Mouse (Mus musculus): ENCODE results near the gene Erlin1. TPM values are rescaled to one million over a fixed set of nuclear protein-coding genes. Genes with fewer than 3 reads are reported as not detected.

Gene Erlin1
- polyA plus RNA-seq, 1 experiment from 2014 or later, result 51.4 TPM

GRCm38 (mm10) chr19:44055173-44055826, 14.3 kb downstream of the Erlin1 start:
- Histone ChIP-seq H3K27ac (no peak overlapping the region), H3K9ac (no peak overlapping the region), H3K4me1 (no peaks in the 10 kb centered on the region), H3K27me3 (no peaks in the 10 kb centered on the region), H3K36me3 (peaks cover 59% of the 10 kb centered on the region), H3K4me3 (replicated peaks) (no peak overlapping the region), H3K4me2 (no peak overlapping the region), H3K9me3 (replicated peaks) (no peaks in the 10 kb centered on the region)
- 73% methylated on average over 4 of the region's 4 CpGs for WGBS
- no peak for ATAC-seq (replicated peaks; ENCODE audit: low FRiP score)

GRCm38 (mm10) chr19:44050388-44050787, 19.2 kb downstream of the Erlin1 start:
- Histone ChIP-seq H3K4me1 (no peaks in the 10 kb centered on the region), H3K4me3 (replicated peaks) (no peak overlapping the region), H3K36me3 (peaks cover 47% of the 10 kb centered on the region), H3K9ac (no peak overlapping the region), H3K4me2 (no peak overlapping the region), H3K9me3 (replicated peaks) (no peaks in the 10 kb centered on the region), H3K27ac (no peak overlapping the region), H3K27me3 (no peaks in the 10 kb centered on the region)
- 79% methylated on average over 4 of the region's 4 CpGs for WGBS
- no peak for ATAC-seq (replicated peaks; ENCODE audit: low FRiP score)

GRCm38 (mm10) chr19:44049282-44049681, 20.3 kb downstream of the Erlin1 start:
- no peak overlapping the region for H3K4me2 ChIP-seq
- H3K36me3 ChIP-seq, result peaks cover 53% of the 10 kb centered on the region
- H3K27ac ChIP-seq, result no peak overlapping the region; the same call in 1 of the 2 replicates
- ATAC-seq (replicated peaks; ENCODE audit: low FRiP score), result no peak
- 57% methylated on average over 3 of the region's 3 CpGs for WGBS
- no peak overlapping the region for H3K4me3 ChIP-seq (replicated peaks)
- H3K27me3 ChIP-seq, result no peaks in the 10 kb centered on the region
- H3K4me1 ChIP-seq, result no peaks in the 10 kb centered on the region
- no peaks in the 10 kb centered on the region for H3K9me3 ChIP-seq (replicated peaks)
- H3K9ac ChIP-seq, result no peak overlapping the region

GRCm38 (mm10) chr19:44045847-44046246, 23.7 kb downstream of the Erlin1 start:
- Histone ChIP-seq H3K4me2 (no peak overlapping the region), H3K4me1 (no peaks in the 10 kb centered on the region), H3K27ac (no peak overlapping the region), H3K9ac (no peak overlapping the region), H3K4me3 (replicated peaks) (no peak overlapping the region), H3K27me3 (no peaks in the 10 kb centered on the region), H3K9me3 (replicated peaks) (no peaks in the 10 kb centered on the region), H3K36me3 (peaks cover 35% of the 10 kb centered on the region)
- 77% methylated on average over 3 of the region's 3 CpGs for WGBS
- ATAC-seq (replicated peaks; ENCODE audit: low FRiP score), result no peak

GRCm38 (mm10) chr19:44042121-44042520, 27.5 kb downstream of the Erlin1 start:
- no peak overlapping the region for H3K9ac ChIP-seq
- peaks cover 63% of the 10 kb centered on the region for H3K36me3 ChIP-seq
- H3K4me1 ChIP-seq, result no peaks in the 10 kb centered on the region
- no peak overlapping the region for H3K4me3 ChIP-seq (replicated peaks)
- H3K27me3 ChIP-seq, result no peaks in the 10 kb centered on the region
- no peaks in the 10 kb centered on the region for H3K9me3 ChIP-seq (replicated peaks)
- 91% methylated on average over 5 of the region's 5 CpGs for WGBS
- H3K27ac ChIP-seq, result no peak overlapping the region
- ATAC-seq (replicated peaks; ENCODE audit: low FRiP score), result no peak
- H3K4me2 ChIP-seq, result no peak overlapping the region

- Histone ChIP-seq H3K9ac (no peak overlapping the region), H3K4me1 (no peaks in the 10 kb centered on the region), H3K36me3 (peaks cover 46% of the 10 kb centered on the region), H3K27ac (peak overlapping the region; percentile 59; the same call in 1 of the 2 replicates), H3K9me3 (replicated peaks) (no peaks in the 10 kb centered on the region), H3K4me2 (no peak overlapping the region), H3K4me3 (replicated peaks) (no peak overlapping the region), H3K27me3 (no peaks in the 10 kb centered on the region)
- WGBS, result 83% methylated on average over 5 of the region's 5 CpGs
- ATAC-seq (replicated peaks; ENCODE audit: low FRiP score), result no peak
These were observed 36.2 kb downstream of the Erlin1 start for GRCm38 (mm10) chr19:44033396-44033795.

GRCm38 (mm10) chr19:44032046-44032744, 37.4 kb downstream of the Erlin1 start:
- WGBS, result 78% methylated on average over 11 of the region's 11 CpGs
- no peak for ATAC-seq (replicated peaks; ENCODE audit: low FRiP score)
- H3K4me3 ChIP-seq (replicated peaks), result no peak overlapping the region

GRCm38 (mm10) chr19:44030024-44030423, 39.6 kb downstream of the Erlin1 start:
- Histone ChIP-seq H3K9me3 (replicated peaks) (no peaks in the 10 kb centered on the region), H3K27me3 (no peaks in the 10 kb centered on the region), H3K4me2 (no peak overlapping the region), H3K4me3 (replicated peaks) (no peak overlapping the region), H3K27ac (no peak overlapping the region), H3K9ac (no peak overlapping the region), H3K36me3 (peaks cover 14% of the 10 kb centered on the region), H3K4me1 (peaks cover 9% of the 10 kb centered on the region; the same call in 1 of the 2 replicates)
- ATAC-seq (replicated peaks; ENCODE audit: low FRiP score), result no peak
- WGBS, result 92% methylated on average over 5 of the region's 5 CpGs

More at GRCm38 (mm10) chr19:44032046-44032744, 37.4 kb downstream of the Erlin1 start:
- Histone ChIP-seq H3K27ac (peak overlapping the region; percentile 78), H3K4me2 (no peak overlapping the region), H3K4me1 (peaks cover 2% of the 10 kb centered on the region; the same call in 1 of the 2 replicates), H3K36me3 (peaks cover 34% of the 10 kb centered on the region), H3K9ac (no peak overlapping the region), H3K27me3 (no peaks in the 10 kb centered on the region), H3K9me3 (replicated peaks) (no peaks in the 10 kb centered on the region)

GRCm38 (mm10) chr19:44028972-44029371, 40.6 kb downstream of the Erlin1 start, which contains the start of gene Cyp2c23:
Cyp2c23 (minus strand) TSS chr19:44029208.
- H3K9ac ChIP-seq, result no peak within 1 kb of the TSS
- H3K9me3 ChIP-seq (replicated peaks), result no peaks in the 10 kb centered on the region
- WGBS, result 78% methylated on average over 8 of the region's 8 CpGs
- no peak within 1 kb of the TSS for H3K27ac ChIP-seq
- H3K4me2 ChIP-seq, result no peak within 1 kb of the TSS
- H3K4me1 ChIP-seq, result peaks cover 9% of the 10 kb centered on the region; the same call in 1 of the 2 replicates
- no peak for ATAC-seq (replicated peaks; ENCODE audit: low FRiP score)
- no peaks in the 10 kb centered on the region for H3K27me3 ChIP-seq
- no peak within 1 kb of the TSS for H3K4me3 ChIP-seq (replicated peaks)
- H3K36me3 ChIP-seq, result peaks cover 4% of the 10 kb centered on the region; the same call in 1 of the 2 replicates

- Histone ChIP-seq H3K9me3 (replicated peaks) (no peaks in the 10 kb centered on the region), H3K4me1 (peaks cover 9% of the 10 kb centered on the region; the same call in 1 of the 2 replicates), H3K4me3 (replicated peaks) (no peak overlapping the region), H3K27me3 (no peaks in the 10 kb centered on the region), H3K36me3 (no peaks in the 10 kb centered on the region), H3K4me2 (no peak overlapping the region), H3K9ac (no peak overlapping the region), H3K27ac (peak overlapping the region; percentile 8; the same call in 1 of the 2 replicates)
- WGBS, result 50% methylated on average over 8 of the region's 8 CpGs
- ATAC-seq (replicated peaks; ENCODE audit: low FRiP score), result peak; percentile 67; the same call in 1 of the 2 replicates
These were observed 42.5 kb downstream of the Erlin1 start for GRCm38 (mm10) chr19:44026956-44027530.

- peaks cover 9% of the 10 kb centered on the region; the same call in 1 of the 2 replicates for H3K4me1 ChIP-seq
- H3K4me2 ChIP-seq, result no peak overlapping the region
- H3K9ac ChIP-seq, result no peak overlapping the region
- H3K27me3 ChIP-seq, result no peaks in the 10 kb centered on the region
- no peak overlapping the region for H3K4me3 ChIP-seq (replicated peaks)
- no peaks in the 10 kb centered on the region for H3K36me3 ChIP-seq
- no peak overlapping the region for H3K27ac ChIP-seq
- H3K9me3 ChIP-seq (replicated peaks), result no peaks in the 10 kb centered on the region
- WGBS, result 88% methylated on average over 13 of the region's 13 CpGs
- no peak for ATAC-seq (replicated peaks; ENCODE audit: low FRiP score)
These were observed 44.5 kb downstream of the Erlin1 start for GRCm38 (mm10) chr19:44024921-44025585.
